Mouse (Mus musculus) mouse embryonic stem cell (cell line): ENCODE measurements at regions not wholly inside any gene's neighbourhood (a gene's known extent, or its start where the extent isn't known, plus 50 kb on each side); places are given as distances from the start of the nearest gene placed in this dataset.

ENCODE experiments used
- in situ Hi-C, 2 experiments: fragments of 300-500 bp; cut with MboI; formaldehyde crosslinking; loops; 1 replicate in 1 of 2; 3 replicates in 1 of 2; pipeline ENCODE4 v1.14.3; 2019 to 2020; ENCODE audit warnings: low sequenced_read_pairs in 2 of 2, low pct_unique_long_range_greater_than_20kb in 1 of 2, mixed read lengths in 1 of 2; ENCODE audit not compliant: unreplicated experiment in 1 of 2

- in situ Hi-C loops: no loop called here
These were observed 253.3 kb downstream of the Olfm4 start for GRCm38 (mm10) chr14:80237136-80237535.

GRCm38 (mm10) chr14:80237552-80237951 lies 253.7 kb downstream of the Olfm4 start:
- in situ Hi-C loops: no loop called here

- in situ Hi-C loops: no loop called here
These were observed 260.9 kb downstream of the Olfm4 start for GRCm38 (mm10) chr14:80244640-80245302.

- in situ Hi-C loops: no loop called here
These were observed 263.7 kb downstream of the Olfm4 start for GRCm38 (mm10) chr14:80247575-80247974.

- in situ Hi-C loops: no loop called here
These were observed 266.0 kb downstream of the Olfm4 start for GRCm38 (mm10) chr14:80249882-80250281.

GRCm38 (mm10) chr14:80257086-80257485 lies 273.2 kb downstream of the Olfm4 start:
- in situ Hi-C loops: no loop called here

- in situ Hi-C loops: no loop called here
These were observed 279.3 kb downstream of the Olfm4 start for GRCm38 (mm10) chr14:80263173-80263572.

GRCm38 (mm10) chr14:80265081-80265480 lies 281.2 kb downstream of the Olfm4 start:
- in situ Hi-C loops: no loop called here

GRCm38 (mm10) chr14:80269179-80269951 lies 285.5 kb downstream of the Olfm4 start:
- in situ Hi-C loops: no loop called here

GRCm38 (mm10) chr14:80270063-80270462 lies 286.2 kb downstream of the Olfm4 start:
- in situ Hi-C loops: no loop called here

- in situ Hi-C loops: no loop called here
These were observed 296.3 kb downstream of the Olfm4 start for GRCm38 (mm10) chr14:80280188-80280587.

- in situ Hi-C loops: no loop called here
These were observed 299.8 kb downstream of the Olfm4 start for GRCm38 (mm10) chr14:80283726-80284125.

- in situ Hi-C loops: no loop called here
These were observed 307.5 kb downstream of the Olfm4 start for GRCm38 (mm10) chr14:80291360-80291759.

- in situ Hi-C loops: no loop called here
These were observed 309.5 kb downstream of the Olfm4 start for GRCm38 (mm10) chr14:80293378-80293777.

GRCm38 (mm10) chr14:80329651-80330050 lies 345.8 kb downstream of the Olfm4 start:
- in situ Hi-C loops: no loop called here

GRCm38 (mm10) chr14:80362024-80362622 lies 378.2 kb downstream of the Olfm4 start:
- in situ Hi-C loops: no loop called here

- in situ Hi-C loops: no loop called here
These were observed 385.7 kb downstream of the Olfm4 start for GRCm38 (mm10) chr14:80369448-80370153.

GRCm38 (mm10) chr14:80374290-80374689 lies 390.4 kb downstream of the Olfm4 start:
- in situ Hi-C loops: no loop called here

GRCm38 (mm10) chr14:80377064-80377463 lies 393.2 kb downstream of the Olfm4 start:
- in situ Hi-C loops: no loop called here
